ENCODE assay signal across 16 mouse cellular contexts in the genomic region with DNA sequence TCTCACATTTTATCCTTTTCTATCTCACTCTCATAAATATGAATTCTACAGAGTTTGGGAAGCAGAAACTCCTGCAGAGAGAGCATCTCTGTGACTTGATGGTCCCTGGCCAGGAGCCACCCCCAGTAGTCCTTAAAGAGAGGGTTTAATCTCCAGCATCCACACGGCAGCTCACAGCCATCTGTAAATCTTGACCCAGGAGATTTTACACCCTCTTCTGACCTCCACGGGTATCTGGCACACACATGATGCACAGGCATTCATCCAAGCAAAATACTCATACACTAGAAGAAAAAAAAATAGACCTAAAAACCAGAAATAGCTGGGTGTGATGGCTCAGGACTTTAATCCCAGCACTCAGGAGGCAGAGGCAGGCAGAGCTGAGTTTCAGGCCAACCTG.
"Had no signal": no experiment of that assay in that cellular context is flagged by ENCODE, and none has a peak within 500 bp of the region (broad histone marks: within the 10 kb centered on the region; RNA-seq: fewer than 3 reads in every experiment).

No protein-coding gene starts in this region.

- H3K4me3 ChIP-seq: intestine, embryonic 15.5 days; kidney, embryonic 15.5 days; limb, embryonic 12.5 days; lung, embryonic 15.5 days; midbrain, embryonic 13.5 days; stomach, embryonic 15.5 days had no signal

- DNase-seq: kidney, adult 18-20 months; kidney, postnatal 14 days; layer of hippocampus, adult 9-11 months; layer of hippocampus, postnatal 36 days; lung, postnatal 14 days; right cerebral cortex, postnatal 4 days; spleen, adult 18-20 months; thymus, adult 2 months; thymus, postnatal 25 days had no signal

- H3K27me3 ChIP-seq: intestine, embryonic 15.5 days; kidney, embryonic 15.5 days; limb, embryonic 12.5 days; lung, embryonic 15.5 days; midbrain, embryonic 13.5 days; stomach, embryonic 15.5 days had no signal

- H3K27ac ChIP-seq: intestine, embryonic 15.5 days; kidney, embryonic 15.5 days; limb, embryonic 12.5 days; lung, embryonic 15.5 days; macrophage; midbrain, embryonic 13.5 days; stomach, embryonic 15.5 days had no signal

- H3K4me2 ChIP-seq: intestine, embryonic 15.5 days; kidney, embryonic 15.5 days; limb, embryonic 12.5 days; lung, embryonic 15.5 days; midbrain, embryonic 13.5 days; stomach, embryonic 15.5 days had no signal

- H3K9me3 ChIP-seq: intestine, embryonic 15.5 days; kidney, embryonic 15.5 days; limb, embryonic 12.5 days; lung, embryonic 15.5 days; midbrain, embryonic 13.5 days; stomach, embryonic 15.5 days had no signal

- ATAC-seq: intestine, embryonic 15.5 days; midbrain, embryonic 13.5 days had no signal

- H3K9ac ChIP-seq: intestine, embryonic 15.5 days; kidney, embryonic 15.5 days; limb, embryonic 12.5 days; lung, embryonic 15.5 days; midbrain, embryonic 13.5 days; stomach, embryonic 15.5 days had no signal

- H3K36me3 ChIP-seq: intestine, embryonic 15.5 days; kidney, embryonic 15.5 days; limb, embryonic 12.5 days; lung, embryonic 15.5 days; midbrain, embryonic 13.5 days; stomach, embryonic 15.5 days had no signal

- H3K4me1 ChIP-seq: intestine, embryonic 15.5 days; kidney, embryonic 15.5 days; limb, embryonic 12.5 days; lung, embryonic 15.5 days; midbrain, embryonic 13.5 days; stomach, embryonic 15.5 days had no signal
